Mouse (Mus musculus): ENCODE results near the gene Ppp1r1c.
A peak's percentile ranks its signal among the peaks of the same experiment; 100 is the strongest.

Gene Ppp1r1c

GRCm38 (mm10) chr2:79707575-79707974, at the start of gene Ppp1r1c:
Gene Ppp1r1c, plus strand, starts transcription at chr2:79707780.
- no peak for ATAC-seq (ENCODE audit: low TSS enrichment)

- ATAC-seq (ENCODE audit: low TSS enrichment): no peak
Measured at GRCm38 (mm10) chr2:79660417-79661185, 47.0 kb upstream of the Ppp1r1c start.

- ATAC-seq (ENCODE audit: low TSS enrichment): no peak
Measured at GRCm38 (mm10) chr2:79661486-79662104, 46.0 kb upstream of the Ppp1r1c start.

- ATAC-seq (ENCODE audit: low TSS enrichment): no peak
Measured at GRCm38 (mm10) chr2:79664532-79665286, 42.9 kb upstream of the Ppp1r1c start.

- ATAC-seq (ENCODE audit: low TSS enrichment): no peak
Measured at GRCm38 (mm10) chr2:79665492-79665891, 42.1 kb upstream of the Ppp1r1c start.

GRCm38 (mm10) chr2:79675266-79675665, 32.3 kb upstream of the Ppp1r1c start:
- ATAC-seq (ENCODE audit: low TSS enrichment): no peak

- no peak for ATAC-seq (ENCODE audit: low TSS enrichment)
Measured at GRCm38 (mm10) chr2:79677663-79678257, 29.8 kb upstream of the Ppp1r1c start.

GRCm38 (mm10) chr2:79681672-79682071, 25.9 kb upstream of the Ppp1r1c start:
- ATAC-seq (ENCODE audit: low TSS enrichment): peak; percentile 36

GRCm38 (mm10) chr2:79683258-79683657, 24.3 kb upstream of the Ppp1r1c start:
- peak; percentile 79 for ATAC-seq (ENCODE audit: low TSS enrichment)

- no peak for ATAC-seq (ENCODE audit: low TSS enrichment)
Measured at GRCm38 (mm10) chr2:79690838-79691237, 16.7 kb upstream of the Ppp1r1c start.

- no peak for ATAC-seq (ENCODE audit: low TSS enrichment)
Measured at GRCm38 (mm10) chr2:79695190-79695589, 12.4 kb upstream of the Ppp1r1c start.

GRCm38 (mm10) chr2:79695939-79696338, 11.6 kb upstream of the Ppp1r1c start:
- ATAC-seq (ENCODE audit: low TSS enrichment): no peak

GRCm38 (mm10) chr2:79696478-79697230, 10.9 kb upstream of the Ppp1r1c start:
- no peak for ATAC-seq (ENCODE audit: low TSS enrichment)

GRCm38 (mm10) chr2:79698166-79698565, 9.4 kb upstream of the Ppp1r1c start:
- peak; percentile 97 for ATAC-seq (ENCODE audit: low TSS enrichment)

GRCm38 (mm10) chr2:79704773-79705172, 2.8 kb upstream of the Ppp1r1c start:
- ATAC-seq (ENCODE audit: low TSS enrichment): no peak

- ATAC-seq (ENCODE audit: low TSS enrichment): no peak
Measured at GRCm38 (mm10) chr2:79713662-79714091, 6.1 kb downstream of the Ppp1r1c start.

- no peak for ATAC-seq (ENCODE audit: low TSS enrichment)
Measured at GRCm38 (mm10) chr2:79714745-79715144, 7.2 kb downstream of the Ppp1r1c start.

GRCm38 (mm10) chr2:79715925-79716324, 8.3 kb downstream of the Ppp1r1c start:
- no peak for ATAC-seq (ENCODE audit: low TSS enrichment)

- no peak for ATAC-seq (ENCODE audit: low TSS enrichment)
Measured at GRCm38 (mm10) chr2:79717846-79718245, 10.3 kb downstream of the Ppp1r1c start.

- ATAC-seq (ENCODE audit: low TSS enrichment): no peak
Measured at GRCm38 (mm10) chr2:79722415-79722814, 14.8 kb downstream of the Ppp1r1c start.

GRCm38 (mm10) chr2:79738958-79739357, 31.4 kb downstream of the Ppp1r1c start:
- ATAC-seq (ENCODE audit: low TSS enrichment): no peak
